Mouse (Mus musculus) midbrain, postnatal 0 days (tissue): ENCODE measurements around the gene Sipa1l3. TPM values are rescaled to one million over a fixed set of nuclear protein-coding genes. Genes with fewer than 3 reads are reported as not detected.

Source experiments
- ATAC-seq: fragments of 200-750 bp; cut with Nextera tagmentation; 2 replicates; pipeline ENCODE4 v1.8.0; 2017; ENCODE audit warnings: moderate number of reproducible peaks, mild to moderate bottlenecking, moderate TSS enrichment, moderate library complexity; ENCODE audit not compliant: low FRiP score
- DNase-seq: peaks from one replicate; pipeline ENCODE4 v3.0.0-alpha.2; 2015; ENCODE audit warnings: low spot score
- H3K27ac ChIP-seq: fragments of 300-500 bp; sonication (generic); 2 replicates; pipeline ENCODE4 v1.5.1; 2014; ENCODE audit warnings: low read depth, mild to moderate bottlenecking, low read length, mixed read lengths
- H3K27me3 ChIP-seq: fragments of 300-500 bp; sonication (generic); 2 replicates; pipeline ENCODE4 v1.6.1; 2014; ENCODE audit warnings: low read length, control low read depth, mixed read lengths; ENCODE audit not compliant: insufficient read depth
- H3K36me3 ChIP-seq: fragments of 300-500 bp; sonication (generic); 2 replicates; pipeline ENCODE4 v1.6.1; 2014; ENCODE audit warnings: low read length, control low read depth, mixed read lengths; ENCODE audit not compliant: insufficient read depth
- H3K4me1 ChIP-seq: fragments of 300-500 bp; sonication (generic); 2 replicates; pipeline ENCODE4 v1.6.1; 2014; ENCODE audit warnings: mild to moderate bottlenecking, control low read depth, antibody characterized with exemption, low read length, mixed read lengths; ENCODE audit not compliant: insufficient read depth
- H3K4me2 ChIP-seq: fragments of 300-500 bp; sonication (generic); 2 replicates; pipeline ENCODE4 v1.6.1; 2014; ENCODE audit warnings: low read depth, mild to moderate bottlenecking, low read length, mixed read lengths; ENCODE audit not compliant: poor library complexity, severe bottlenecking
- H3K4me3 ChIP-seq: fragments of 300-500 bp; sonication (generic); 2 replicates; pipeline ENCODE4 v1.5.1; 2014; ENCODE audit warnings: low read depth, mild to moderate bottlenecking, low read length, moderate library complexity
- H3K9ac ChIP-seq: fragments of 300-500 bp; sonication (generic); replicated peaks from 2 replicates; pipeline ENCODE4 v1.6.1; 2014; ENCODE audit warnings: mild to moderate bottlenecking, low read length, moderate library complexity, mixed read lengths; ENCODE audit not compliant: poor library complexity, severe bottlenecking
- H3K9me3 ChIP-seq: fragments of 300-500 bp; sonication (generic); 2 replicates; pipeline ENCODE4 v1.6.1; 2016; ENCODE audit warnings: low read length, control low read depth
- CTCF ChIP-seq: IDR thresholded peaks from 2 replicates; pipeline ENCODE4 v1.5.1; 2016; ENCODE audit warnings: antibody characterized with exemption, mild to moderate bottlenecking
- WGBS: fragments of 180-500 bp; shearing (Covaris S2); extraction: QIAGEN DNeasy Blood & Tissue Kit; methylation state at CpG from one replicate; pipeline ENCODE4 v1.1.7; 2014; 5-methylcytosine and 5-hydroxymethylcytosine counted together
- polyA plus RNA-seq: library from polyadenylated mRNA; unstranded; fragments of >200 nt; fragmentation: Nextera tagmentation; extraction: Ambion mirVana; gene quantifications from 2 replicates; pipeline ENCODE4 v1.2.1, GENCODE M21; 2015
- total RNA-seq: library from RNA; depleted of rRNA; stranded (reverse); fragments of >200 nt; gene quantifications from 2 replicates; pipeline ENCODE4 v1.2.3, GENCODE M21; 2014

Gene Sipa1l3
- total and polyA plus RNA-seq, 2 experiments from 2014 or later = 13.9 to 80.7 TPM

DNA sequence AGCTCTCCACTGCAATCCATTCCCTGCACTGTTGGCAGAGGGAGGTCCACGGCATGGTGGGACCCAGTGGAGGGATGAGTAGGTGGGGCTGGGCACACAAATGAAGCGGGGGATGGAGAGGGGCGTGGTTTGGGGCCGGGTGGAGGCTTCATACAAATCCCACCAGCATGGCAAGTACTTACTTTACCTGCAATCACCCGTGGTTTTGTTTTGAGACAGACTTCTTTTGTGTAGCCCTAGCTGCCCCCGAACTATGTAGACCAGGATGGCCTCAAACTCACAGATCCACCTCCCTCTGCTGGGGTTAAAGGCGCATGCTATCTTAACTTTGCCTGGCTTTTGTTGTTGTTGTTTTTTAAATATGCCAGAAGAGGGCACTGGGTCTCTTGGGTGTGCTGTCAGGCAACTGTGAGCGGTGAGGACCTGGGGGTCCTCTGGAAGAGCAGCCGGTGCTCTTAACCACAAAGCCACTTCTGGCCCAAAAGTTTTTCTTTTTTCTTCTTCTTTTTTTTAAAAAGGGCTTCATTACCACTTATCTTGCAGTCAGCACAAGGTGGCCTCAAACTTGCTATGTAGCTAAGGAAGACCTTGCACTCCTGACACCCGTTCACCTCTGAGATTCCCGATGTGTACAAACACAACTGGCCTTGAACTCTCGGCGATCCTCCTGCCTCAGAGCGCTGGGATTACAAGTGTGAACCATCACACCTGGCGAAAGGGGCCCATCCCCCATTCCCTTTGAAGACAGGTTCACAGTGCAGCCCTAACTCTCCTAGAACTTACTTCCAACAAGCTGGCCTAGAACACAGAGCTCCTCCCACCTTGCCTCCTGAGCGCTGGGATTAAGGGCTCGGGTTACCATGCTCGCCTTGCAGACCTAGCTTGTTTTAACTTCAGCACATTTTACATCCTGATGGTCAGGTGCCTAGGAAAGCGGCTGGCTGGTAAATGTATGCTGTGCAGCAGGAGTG is 198.8 kb downstream of the Sipa1l3 start:
- peaks cover 41% of the 10 kb centered on the region for H3K4me1 ChIP-seq
- no peak for DNase-seq

DNA sequence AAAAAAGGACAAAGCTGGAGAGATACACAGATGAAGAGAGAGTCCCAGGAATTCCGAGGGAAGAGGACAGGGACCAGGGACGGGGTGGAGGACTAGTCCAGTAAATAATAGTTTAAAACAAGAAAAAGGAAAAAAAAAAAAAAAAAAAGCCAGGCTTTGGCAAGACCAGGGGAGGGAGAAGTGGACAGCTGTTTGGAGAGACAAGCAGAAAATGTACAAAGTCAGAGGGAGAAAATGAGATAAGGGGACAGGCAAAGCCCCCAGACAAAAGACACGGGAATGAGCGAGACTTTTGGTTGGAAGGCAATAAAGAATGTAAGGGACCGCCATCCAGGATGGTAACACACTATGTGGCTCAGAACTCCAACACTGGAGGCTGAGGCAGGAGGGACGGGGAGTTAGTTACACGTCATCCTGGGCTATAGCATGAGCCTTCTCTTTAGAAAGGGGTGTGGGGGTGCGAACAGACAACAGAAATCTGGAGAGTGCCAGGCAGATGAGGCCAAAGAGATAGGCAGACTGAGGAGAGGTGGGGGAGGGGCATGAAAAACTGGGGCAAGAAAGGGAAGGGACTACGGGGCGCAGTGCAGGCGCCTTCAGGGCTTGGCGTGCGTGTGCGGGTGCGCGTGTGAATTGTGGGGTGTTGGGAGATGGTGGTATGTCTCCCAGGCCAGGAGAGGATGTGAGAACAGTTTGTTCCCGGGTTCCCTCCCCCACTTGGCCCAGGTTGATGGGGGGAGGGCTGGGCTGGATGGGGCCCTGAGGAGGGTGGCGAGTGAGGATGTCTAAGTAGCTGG is 200.1 kb downstream of the Sipa1l3 start:
- peak overlapping the region; percentile 9; the same call in 1 of the 2 replicates for H3K9ac ChIP-seq
- peak overlapping the region; percentile 96 for H3K27ac ChIP-seq
- peaks cover 51% of the 10 kb centered on the region for H3K4me1 ChIP-seq
- no peak for TF ChIP-seq CTCF
- no peaks in the 10 kb centered on the region for H3K9me3 ChIP-seq
- no peak overlapping the region for H3K4me3 ChIP-seq
- peak overlapping the region; percentile 28; the same call in 1 of the 2 replicates for H3K4me2 ChIP-seq
- H3K36me3 ChIP-seq = peaks cover 18% of the 10 kb centered on the region
- WGBS = 4% methylated on average over 18 of the region's 18 CpGs
- H3K27me3 ChIP-seq = no peaks in the 10 kb centered on the region
- DNase-seq = no peak
- no peak for ATAC-seq

More for the DNA sequence above, 198.8 kb downstream of the Sipa1l3 start:
- H3K36me3 ChIP-seq = peaks cover 23% of the 10 kb centered on the region
- TF ChIP-seq CTCF = peak; percentile 62
- ATAC-seq = no peak
- 0 out of 2 replicates have a peak overlapping the region, but pooled peaks have one; percentile 29 for H3K9ac ChIP-seq
- no peaks in the 10 kb centered on the region for H3K27me3 ChIP-seq
- H3K4me3 ChIP-seq = no peak overlapping the region
- H3K27ac ChIP-seq = peak overlapping the region; percentile 96
- no peaks in the 10 kb centered on the region for H3K9me3 ChIP-seq
- H3K4me2 ChIP-seq = peak overlapping the region; percentile 25
- WGBS = 16% methylated on average over 19 of the region's 19 CpGs

DNA sequence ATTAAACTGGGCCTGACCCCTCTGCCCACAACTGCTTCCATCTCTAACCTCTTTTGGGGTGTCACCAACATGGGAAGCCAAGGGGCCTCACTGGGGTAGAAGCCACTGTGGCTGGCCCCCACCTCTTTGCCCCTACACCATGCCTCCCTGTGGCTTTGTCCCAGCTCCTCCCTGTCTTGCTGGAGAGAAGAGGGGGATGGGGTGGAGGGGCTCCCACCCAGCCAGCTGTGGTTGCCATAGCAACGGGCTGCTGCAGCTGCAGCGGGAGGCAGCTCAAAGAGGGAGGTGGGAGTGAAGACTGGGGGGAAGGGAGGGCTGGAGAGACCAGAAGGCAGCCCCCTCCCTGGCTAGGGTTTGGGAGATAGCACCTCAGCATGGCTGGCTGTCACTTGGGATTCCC is 200.9 kb downstream of the Sipa1l3 start:
- 0% methylated on average over 2 of the region's 2 CpGs for WGBS
- peak; percentile 92 for DNase-seq
- Histone ChIP-seq H3K9ac (peak overlapping the region; percentile 34), H3K9me3 (no peaks in the 10 kb centered on the region), H3K27ac (peak overlapping the region; percentile 96), H3K4me2 (peak overlapping the region; percentile 28; the same call in 1 of the 2 replicates), H3K4me3 (no peak overlapping the region), H3K4me1 (peaks cover 51% of the 10 kb centered on the region), H3K36me3 (peaks cover 18% of the 10 kb centered on the region), H3K27me3 (no peaks in the 10 kb centered on the region)
- no peak for TF ChIP-seq CTCF
- peak; percentile 53 for ATAC-seq

DNA sequence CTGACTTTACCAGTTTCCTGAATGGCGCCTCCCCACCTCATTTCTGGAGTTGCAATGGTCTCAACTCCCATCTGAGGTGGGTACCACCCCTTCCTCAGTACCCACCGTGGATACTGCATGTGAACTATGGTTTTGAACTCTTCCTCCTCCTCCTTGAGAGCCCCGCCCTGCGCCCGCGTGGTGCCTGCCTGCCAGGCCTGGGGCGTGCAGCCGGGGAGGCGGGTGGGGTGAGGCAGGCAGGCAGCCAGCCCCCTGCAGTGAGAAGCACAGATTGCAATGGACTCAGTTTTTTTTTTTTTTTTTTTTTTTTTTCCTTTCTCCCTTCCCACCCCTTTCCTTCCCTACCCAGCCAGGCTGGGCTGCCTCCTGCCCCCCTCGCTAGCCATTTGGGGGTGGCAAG is 201.5 kb downstream of the Sipa1l3 start:
- Histone ChIP-seq H3K9ac (peak overlapping the region; percentile 34), H3K36me3 (peaks cover 17% of the 10 kb centered on the region), H3K27me3 (no peaks in the 10 kb centered on the region), H3K4me3 (no peak overlapping the region), H3K9me3 (no peaks in the 10 kb centered on the region), H3K4me2 (0 out of 2 replicates have a peak overlapping the region, but pooled peaks have one; percentile 28), H3K4me1 (peaks cover 51% of the 10 kb centered on the region), H3K27ac (peak overlapping the region; percentile 96)
- whole genome bisulfite sequencing = 3% methylated on average over 10 of the region's 10 CpGs
- DNase-seq (peak; percentile 68), ATAC-seq (peak; percentile 45)
- TF ChIP-seq CTCF = peak; percentile 42

DNA sequence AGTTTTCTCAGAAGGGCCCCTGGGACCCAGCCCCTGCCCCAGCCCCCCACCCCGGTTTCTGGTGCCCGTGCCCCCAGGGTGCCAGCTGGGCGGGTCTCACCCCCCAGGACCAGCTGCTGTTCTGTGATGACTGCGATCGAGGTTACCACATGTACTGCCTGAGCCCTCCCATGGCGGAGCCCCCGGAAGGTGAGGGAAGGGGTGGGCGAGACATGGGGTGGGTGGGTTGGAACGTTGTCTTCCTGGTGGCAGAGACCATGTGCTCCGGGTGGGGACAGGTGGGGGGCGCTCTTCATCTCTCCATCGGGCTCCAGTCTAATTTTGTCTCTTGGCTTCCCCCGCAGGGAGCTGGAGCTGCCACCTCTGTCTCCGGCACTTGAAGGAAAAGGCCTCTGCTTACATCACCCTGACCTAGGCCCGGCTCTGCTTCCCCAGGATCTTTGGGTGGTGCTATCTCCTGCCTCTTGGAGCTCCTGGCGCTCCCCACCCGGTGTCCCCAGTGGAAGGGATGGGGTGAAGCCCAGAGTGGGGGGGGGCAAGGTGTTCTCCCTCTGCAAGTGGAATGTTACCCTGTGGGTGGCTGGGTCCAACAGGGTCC is 202.2 kb downstream of the Sipa1l3 start:
- H3K4me3 ChIP-seq = no peak overlapping the region
- no peak for TF ChIP-seq CTCF
- 49% methylated on average over 17 of the region's 17 CpGs for WGBS
- 0 out of 2 replicates have a peak overlapping the region, but pooled peaks have one; percentile 9 for H3K4me2 ChIP-seq
- ATAC-seq (no peak), DNase-seq (no peak)
- peak overlapping the region; percentile 96 for H3K27ac ChIP-seq
- H3K36me3 ChIP-seq = peaks cover 13% of the 10 kb centered on the region; the same call in 1 of the 2 replicates
- no peaks in the 10 kb centered on the region for H3K9me3 ChIP-seq
- peak overlapping the region; percentile 34 for H3K9ac ChIP-seq
- H3K4me1 ChIP-seq = peaks cover 51% of the 10 kb centered on the region
- no peaks in the 10 kb centered on the region for H3K27me3 ChIP-seq
